In the genomic region with DNA sequence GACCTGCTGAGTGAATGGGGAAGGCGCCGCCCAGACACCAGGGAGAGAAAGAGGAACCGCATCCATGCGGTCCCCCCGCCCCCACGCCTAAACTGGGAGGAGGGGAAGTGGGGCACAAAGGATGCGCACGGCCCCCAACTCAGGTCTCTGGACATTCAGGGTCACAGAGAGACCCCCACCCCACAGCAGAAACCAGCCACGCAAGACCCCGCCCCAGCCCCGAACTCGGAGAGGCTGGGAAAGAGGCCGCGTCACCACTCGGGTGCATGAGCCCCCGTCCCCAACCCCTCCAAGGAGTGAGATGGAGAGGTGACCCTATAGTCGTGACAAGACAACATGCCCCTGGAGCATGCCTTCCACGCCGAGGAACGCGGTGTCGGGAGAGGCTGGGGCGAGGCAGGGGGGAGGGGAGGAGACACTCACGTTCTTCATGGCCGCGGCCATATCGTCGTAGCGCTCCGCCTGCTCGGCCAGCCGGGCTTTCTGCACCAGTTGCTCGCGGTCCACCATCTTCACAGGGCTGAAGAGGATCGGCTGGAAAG, we compare ENCODE assay signal across 8 mouse cellular contexts. TPM values are rescaled to one million over a fixed set of nuclear protein-coding genes. Genes with fewer than 3 reads are reported as not detected.
DNase-seq lines count a peak whose midpoint lies in the region; ATAC-seq and TF ChIP-seq lines count a peak whose summit lies in the region.

No protein-coding gene starts in this region.

- peak overlapping the region; percentile 97 for H3K9ac ChIP-seq in heart, embryonic 11.5 days (ENCODE audit: low read depth, low read length)
- peak overlapping the region; percentile 87 for H3K9ac ChIP-seq in liver, embryonic 15.5 days
- H3K9ac ChIP-seq in neural tube, embryonic 12.5 days, result peak overlapping the region; percentile 92

- no peaks in the 10 kb centered on the region for H3K9me3 ChIP-seq in erythroblast, embryonic 14.5 days (ENCODE audit: control insufficient read depth, low read length)
- H3K9me3 ChIP-seq in heart, embryonic 11.5 days (replicated peaks; ENCODE audit: control insufficient read depth, low read length), result no peaks in the 10 kb centered on the region
- H3K9me3 ChIP-seq in liver, embryonic 15.5 days (replicated peaks), result no peaks in the 10 kb centered on the region
- H3K9me3 ChIP-seq in neural tube, embryonic 12.5 days, result no peaks in the 10 kb centered on the region

- peaks cover 35% of the 10 kb centered on the region for H3K4me1 ChIP-seq in erythroblast, embryonic 14.5 days (ENCODE audit: control insufficient read depth)
- peaks cover 8% of the 10 kb centered on the region; the same call in 1 of the 2 replicates for H3K4me1 ChIP-seq in heart, embryonic 11.5 days (ENCODE audit: control insufficient read depth, insufficient read depth, low read length)
- H3K4me1 ChIP-seq in liver, embryonic 15.5 days (replicated peaks), result peaks cover 36% of the 10 kb centered on the region
- H3K4me1 ChIP-seq in neural tube, embryonic 12.5 days, result peaks cover 16% of the 10 kb centered on the region

- H3K27ac ChIP-seq in heart, embryonic 11.5 days (ENCODE audit: low read depth, low read length), result peak overlapping the region; percentile 98
- H3K27ac ChIP-seq in liver, embryonic 15.5 days (replicated peaks), result peak overlapping the region; percentile 98
- peak overlapping the region; percentile 92 for H3K27ac ChIP-seq in neural tube, embryonic 12.5 days

- no peak for TF ChIP-seq CTCF in brain, embryonic 14.5 days (IDR thresholded peaks at IDR 0.05; ENCODE audit: borderline replicate concordance, extremely low read depth, insufficient read depth, insufficient read length)

- no peak for TF ChIP-seq POLR2A in brain, embryonic 14.5 days (IDR thresholded peaks at IDR 0.05; ENCODE audit: borderline replicate concordance, extremely low read depth, insufficient read depth, insufficient read length, poor library complexity, severe bottlenecking)

- peaks cover 35% of the 10 kb centered on the region for H3K36me3 ChIP-seq in erythroblast, embryonic 14.5 days (ENCODE audit: control insufficient read depth)
- H3K36me3 ChIP-seq in heart, embryonic 11.5 days (ENCODE audit: control insufficient read depth, insufficient read depth, low read length), result peaks cover 19% of the 10 kb centered on the region
- H3K36me3 ChIP-seq in liver, embryonic 15.5 days (replicated peaks), result peaks cover 30% of the 10 kb centered on the region
- H3K36me3 ChIP-seq in neural tube, embryonic 12.5 days, result peaks cover 32% of the 10 kb centered on the region

- H3K27me3 ChIP-seq in erythroblast, embryonic 14.5 days (ENCODE audit: control insufficient read depth), result no peaks in the 10 kb centered on the region
- H3K27me3 ChIP-seq in heart, embryonic 11.5 days (ENCODE audit: control insufficient read depth, insufficient read depth, low read length), result no peaks in the 10 kb centered on the region
- no peaks in the 10 kb centered on the region for H3K27me3 ChIP-seq in liver, embryonic 15.5 days
- no peaks in the 10 kb centered on the region for H3K27me3 ChIP-seq in neural tube, embryonic 12.5 days (replicated peaks)

- DNase-seq in MN1 (ENCODE audit: low spot score), result peak; percentile 81
- peak; percentile 80 for DNase-seq in brain, embryonic 14.5 days (ENCODE audit: low read depth)
- DNase-seq in kidney, postnatal 36 days, result peak; percentile 65 to 83
- peak; percentile 56 for DNase-seq in urinary bladder, postnatal 25 days (ENCODE audit: low spot score)

- WGBS in heart, embryonic 11.5 days (ENCODE audit: insufficient replicate concordance), result under 1% methylated on average over 35 of the region's 35 CpGs
- 1% methylated on average over 34 of the region's 35 CpGs for WGBS in liver, embryonic 15.5 days (ENCODE audit: insufficient replicate concordance)
- 0% methylated on average over 33 of the region's 35 CpGs for WGBS in neural tube, embryonic 12.5 days

- H3K4me3 ChIP-seq in erythroblast, embryonic 14.5 days (replicated peaks), result peak overlapping the region; percentile 99
- H3K4me3 ChIP-seq in heart, embryonic 11.5 days (ENCODE audit: low read depth, low read length), result peak overlapping the region; percentile 97
- H3K4me3 ChIP-seq in liver, embryonic 15.5 days (replicated peaks), result peak overlapping the region; percentile 97
- peak overlapping the region; percentile 91 for H3K4me3 ChIP-seq in neural tube, embryonic 12.5 days

- H3K4me2 ChIP-seq in heart, embryonic 11.5 days, result peak overlapping the region; percentile 79
- peak overlapping the region; percentile 90 for H3K4me2 ChIP-seq in liver, embryonic 15.5 days
- H3K4me2 ChIP-seq in neural tube, embryonic 12.5 days (replicated peaks), result peak overlapping the region; percentile 63

- ATAC-seq in heart, embryonic 11.5 days (replicated peaks; ENCODE audit: insufficient number of reproducible peaks, low FRiP score, low TSS enrichment), result peak; percentile 63
- peak; percentile 70 for ATAC-seq in liver, embryonic 15.5 days (ENCODE audit: insufficient read depth)
- ATAC-seq in neural tube, embryonic 12.5 days (ENCODE audit: low FRiP score, low read depth), result peak; percentile 73

RNA-seq across cellular contexts. Expression of a gene that starts 0.4 kb away (rescaled TPM):
- 258 and 495 TPM in 2 replicates for polyA plus RNA-seq in brain, embryonic 14.5 days (2012; rRNA removed)
- polyA plus RNA-seq in erythroblast, embryonic 14.5 days (2012), result 5.0 and 5.6 TPM in 2 replicates
- polyA plus RNA-seq in heart, embryonic 11.5 days (2014; fragmentation: Nextera tagmentation; extraction: Ambion mirVana), result 103 and 108 TPM in 2 replicates
- 60.9 and 65.4 TPM in 2 replicates for polyA plus RNA-seq in liver, embryonic 15.5 days (2015; fragmentation: Nextera tagmentation; extraction: Ambion mirVana)
- polyA plus RNA-seq in neural tube, embryonic 12.5 days (2016; fragmentation: Nextera tagmentation; extraction: Ambion mirVana), result 516 and 524 TPM in 2 replicates

RNA-seq across cellular contexts. Expression of a gene that starts 40.4 kb away (rescaled TPM):
- 2.1 and 5.1 TPM in 2 replicates for polyA plus RNA-seq in brain, embryonic 14.5 days (2012; rRNA removed)
- 0.03 and 0.27 TPM in 2 replicates for polyA plus RNA-seq in erythroblast, embryonic 14.5 days (2012)
- polyA plus RNA-seq in heart, embryonic 11.5 days (2014; fragmentation: Nextera tagmentation; extraction: Ambion mirVana), result 0.93 and 2.3 TPM in 2 replicates
- 1.6 and 1.8 TPM in 2 replicates for polyA plus RNA-seq in liver, embryonic 15.5 days (2015; fragmentation: Nextera tagmentation; extraction: Ambion mirVana)
- 1.4 and 1.7 TPM in 2 replicates for polyA plus RNA-seq in neural tube, embryonic 12.5 days (2016; fragmentation: Nextera tagmentation; extraction: Ambion mirVana)

RNA-seq across cellular contexts. Expression of a gene that starts 45.9 kb away (rescaled TPM):
- polyA plus RNA-seq in brain, embryonic 14.5 days (2012; rRNA removed), result 0.18 and 0.21 TPM in 2 replicates
- not detected in 2 replicates for polyA plus RNA-seq in erythroblast, embryonic 14.5 days (2012)
- polyA plus RNA-seq in heart, embryonic 11.5 days (2014; fragmentation: Nextera tagmentation; extraction: Ambion mirVana), result 0.16 TPM in 1 of 2 replicates, not detected in the other
- not detected in 2 replicates for polyA plus RNA-seq in liver, embryonic 15.5 days (2015; fragmentation: Nextera tagmentation; extraction: Ambion mirVana)
- 0.15 TPM in 1 of 2 replicates, not detected in the other for polyA plus RNA-seq in neural tube, embryonic 12.5 days (2016; fragmentation: Nextera tagmentation; extraction: Ambion mirVana)

RNA-seq across cellular contexts. Expression of a gene that starts 46.3 kb away (rescaled TPM):
- polyA plus RNA-seq in brain, embryonic 14.5 days (2012; rRNA removed), result 17.2 and 27.4 TPM in 2 replicates
- polyA plus RNA-seq in erythroblast, embryonic 14.5 days (2012), result 0.08 TPM in 1 of 2 replicates, not detected in the other
- 815 and 827 TPM in 2 replicates for polyA plus RNA-seq in heart, embryonic 11.5 days (2014; fragmentation: Nextera tagmentation; extraction: Ambion mirVana)
- 12.6 and 16.1 TPM in 2 replicates for polyA plus RNA-seq in liver, embryonic 15.5 days (2015; fragmentation: Nextera tagmentation; extraction: Ambion mirVana)
- 22.3 and 26.5 TPM in 2 replicates for polyA plus RNA-seq in neural tube, embryonic 12.5 days (2016; fragmentation: Nextera tagmentation; extraction: Ambion mirVana)

Comparison
In these comparisons a context has a peak if more than half of its experiments do, and no peak if none do; other contexts are left out.
1. Peak in every context shown above with its lines: DNase-seq, ATAC-seq, H3K4me3 ChIP-seq and H3K27ac ChIP-seq.